Mouse (Mus musculus) mammary gland, adult 2 months (tissue): ENCODE results near the gene Tmem95. TPM values are rescaled to one million over a fixed set of nuclear protein-coding genes. Genes with fewer than 3 reads are reported as not detected.

Experiments used
- polyA plus RNA-seq: library from polyadenylated mRNA; depleted of rRNA; stranded (reverse); fragments of >200 nt; gene quantifications from 2 replicates; pipeline ENCODE4 v1.2.3, GENCODE M21; 2012; ENCODE audit warnings: low replicate concordance; rRNA removed

Tmem95 gene
- not detected in 2 replicates for polyA plus RNA-seq

DNA sequence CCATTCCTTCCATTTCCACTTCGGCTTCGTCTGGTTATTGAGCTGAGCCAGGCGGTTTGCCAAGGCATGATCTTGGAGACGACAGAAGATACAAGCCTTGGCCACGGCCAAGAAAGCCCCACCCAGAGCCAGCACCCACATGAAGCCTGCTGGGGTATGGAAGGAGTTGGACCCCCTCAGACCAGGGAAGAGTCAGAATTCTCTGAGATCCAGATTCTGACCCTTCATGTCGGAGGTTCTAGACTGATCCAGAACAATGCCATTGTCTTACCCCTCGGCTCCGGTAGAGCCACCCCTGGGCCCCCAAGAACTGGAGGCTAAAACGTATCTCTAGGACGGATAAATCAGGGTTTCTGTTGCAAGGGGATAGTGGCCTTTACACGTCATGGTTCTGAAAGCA lies at the start of gene Tmem95:
Gene Tmem95, minus strand, starts transcription at position 141 of the 400 bp plus-strand sequence.

DNA sequence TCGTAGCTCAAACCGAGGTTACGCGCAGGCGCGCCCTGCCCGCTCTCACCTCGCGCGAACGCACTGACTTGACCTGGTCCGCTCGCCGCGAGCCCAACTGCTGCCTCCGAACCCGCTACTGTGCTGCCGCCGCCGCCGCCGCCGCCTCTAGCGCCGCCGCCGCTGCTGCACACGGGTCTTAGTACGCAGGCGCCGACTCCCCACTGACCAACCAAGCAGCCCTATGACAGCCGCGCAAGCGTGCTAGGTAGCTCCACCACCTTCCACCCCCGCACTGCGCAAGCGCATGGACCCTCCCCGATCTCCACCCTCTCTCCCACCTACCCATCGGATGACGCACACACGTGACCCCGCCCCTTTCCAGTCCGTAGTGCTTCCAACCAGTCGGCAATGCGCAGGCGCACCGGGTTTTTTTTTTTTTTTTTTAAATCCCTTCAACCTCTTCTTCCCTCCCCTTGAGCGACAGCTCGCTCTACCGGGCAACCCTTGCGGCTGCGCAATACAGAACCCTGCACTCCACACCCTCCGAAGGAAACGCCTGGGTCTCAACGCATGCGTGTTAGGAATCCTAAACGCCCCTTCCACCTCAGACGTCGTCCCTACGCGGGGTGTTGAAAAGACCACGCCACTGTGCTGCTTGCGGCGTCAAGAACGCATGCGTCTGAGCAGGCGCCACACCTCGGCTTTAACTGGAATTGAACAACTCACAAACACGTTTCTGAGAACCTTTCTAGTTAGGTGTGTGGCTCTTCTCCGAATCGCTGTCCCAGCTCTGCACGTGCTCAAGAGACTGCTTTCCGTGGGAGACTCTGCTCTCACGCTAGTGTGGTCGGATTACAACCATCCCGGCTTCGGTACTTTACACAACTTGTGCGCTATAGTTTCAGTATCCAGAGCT lies 43.5 kb upstream of the Tmem95 start, which contains the start of gene Eif5a:
Gene Eif5a, minus strand, starts transcription at position 845 of the 898 bp plus-strand sequence.

DNA sequence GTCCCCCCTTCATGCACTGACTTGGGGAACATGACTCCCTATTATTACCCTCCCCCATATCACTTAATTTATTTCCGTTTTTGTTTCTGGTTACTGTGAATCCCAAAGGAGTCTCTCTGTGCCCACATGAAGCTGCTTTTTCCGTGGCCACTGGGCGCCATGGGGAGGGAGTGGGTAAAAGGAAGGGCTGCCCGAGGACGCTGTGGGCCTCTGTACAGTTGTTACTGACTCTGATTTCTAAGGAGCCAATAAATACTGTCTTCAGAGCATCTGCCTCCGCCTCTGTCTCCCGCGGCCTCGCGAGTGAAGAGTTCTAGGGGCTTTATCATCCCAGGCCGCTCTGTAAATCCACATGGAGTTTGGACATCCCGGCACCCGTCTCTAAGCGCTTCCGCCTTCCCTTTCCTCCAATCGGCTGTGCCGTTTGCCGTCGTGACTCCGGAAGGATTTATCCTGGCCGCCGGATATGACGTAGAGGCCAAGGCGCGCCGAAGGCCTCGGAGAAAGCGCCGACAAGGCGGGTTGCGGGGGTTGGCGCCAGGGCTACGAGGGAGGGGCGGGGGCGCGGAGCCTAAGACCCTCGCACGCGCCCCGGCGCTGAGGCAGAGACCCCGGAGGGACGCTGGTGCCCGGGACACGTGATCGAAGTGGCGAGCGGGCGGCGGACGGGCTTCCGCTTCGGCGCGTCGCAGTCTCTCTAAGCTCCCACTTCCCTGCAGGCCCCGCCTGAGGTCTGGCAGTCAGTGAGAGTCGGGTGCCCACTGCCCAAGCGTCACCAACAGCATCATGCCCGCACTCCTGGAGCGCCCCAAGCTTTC lies 35.9 kb upstream of the Tmem95 start, which contains the start of gene Gps2:
Gene Gps2, plus strand, starts transcription at position 335 of the 818 bp plus-strand sequence.

DNA sequence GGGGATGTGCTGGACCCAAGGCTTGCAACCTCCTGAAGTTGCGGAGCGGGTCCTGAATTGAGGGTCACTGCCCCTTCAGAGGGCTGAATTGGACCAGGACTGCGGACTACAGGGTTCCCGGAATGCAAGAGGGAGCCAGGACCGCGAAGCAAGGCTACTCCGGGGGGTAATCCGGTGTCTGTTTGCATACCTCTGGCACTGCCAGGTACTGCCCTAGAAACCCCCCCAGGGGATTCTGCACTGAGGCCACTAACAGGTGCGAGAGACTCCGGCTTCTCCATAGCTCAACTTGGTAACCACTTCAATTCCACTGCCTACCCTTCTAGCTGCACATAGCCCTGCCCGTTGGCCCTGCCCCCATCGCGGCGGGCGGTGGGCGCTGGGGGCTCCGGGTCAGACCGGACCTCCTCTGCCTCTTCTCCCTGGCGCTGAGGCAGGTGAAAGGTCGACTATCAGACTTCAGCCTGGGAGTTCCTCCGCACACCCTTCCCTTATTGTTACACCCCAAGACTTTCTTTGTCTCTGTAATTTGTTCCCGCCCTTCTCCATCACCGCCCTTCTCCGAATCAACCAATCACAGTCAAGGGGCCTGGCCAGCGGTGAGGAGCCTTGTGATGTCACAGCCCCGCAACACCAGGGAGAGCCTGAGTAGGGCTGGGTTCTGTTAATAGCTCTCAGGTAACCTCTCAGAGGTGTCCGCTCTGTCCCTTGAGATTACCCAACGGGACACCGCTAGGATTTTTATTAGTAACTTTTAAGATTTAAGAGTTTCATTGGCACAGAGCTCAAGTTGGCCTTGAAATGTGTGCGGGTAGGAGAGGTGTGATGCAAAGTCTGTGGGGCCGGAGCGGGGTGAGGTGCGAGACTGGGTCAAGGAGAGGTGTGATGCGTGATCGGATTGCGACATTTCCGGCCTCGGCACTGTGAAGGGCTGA lies 22.9 kb upstream of the Tmem95 start, which contains the start of the genes 2810408A11Rik and Neurl4:
Gene 2810408A11Rik, minus strand, starts transcription at position 517 of the 935 bp plus-strand sequence.
Gene Neurl4, plus strand, starts transcription at position 602 of the 935 bp plus-strand sequence.

DNA sequence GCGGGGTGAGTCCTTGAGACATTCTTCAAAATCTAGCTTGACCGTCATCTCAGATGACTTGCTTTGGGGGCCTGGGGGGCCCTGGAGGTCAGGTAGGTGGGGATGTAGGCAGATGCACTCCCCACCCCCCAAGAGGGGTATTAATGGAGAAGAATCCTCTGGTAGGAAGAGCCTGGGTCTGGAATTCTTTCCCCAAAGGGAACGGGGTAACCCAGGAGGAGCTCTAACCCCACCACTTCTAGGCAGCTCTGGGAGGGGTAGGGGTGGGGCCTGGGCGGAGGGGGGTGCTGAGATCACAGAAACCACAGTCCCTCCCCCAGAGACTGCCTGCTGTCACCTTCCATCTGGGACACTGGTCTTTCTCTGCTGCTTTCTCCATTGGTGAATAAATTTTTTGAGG lies 17.5 kb upstream of the Tmem95 start, which contains the start of gene Acap1:
Gene Acap1, minus strand, starts transcription at position 249 of the 400 bp plus-strand sequence.

DNA sequence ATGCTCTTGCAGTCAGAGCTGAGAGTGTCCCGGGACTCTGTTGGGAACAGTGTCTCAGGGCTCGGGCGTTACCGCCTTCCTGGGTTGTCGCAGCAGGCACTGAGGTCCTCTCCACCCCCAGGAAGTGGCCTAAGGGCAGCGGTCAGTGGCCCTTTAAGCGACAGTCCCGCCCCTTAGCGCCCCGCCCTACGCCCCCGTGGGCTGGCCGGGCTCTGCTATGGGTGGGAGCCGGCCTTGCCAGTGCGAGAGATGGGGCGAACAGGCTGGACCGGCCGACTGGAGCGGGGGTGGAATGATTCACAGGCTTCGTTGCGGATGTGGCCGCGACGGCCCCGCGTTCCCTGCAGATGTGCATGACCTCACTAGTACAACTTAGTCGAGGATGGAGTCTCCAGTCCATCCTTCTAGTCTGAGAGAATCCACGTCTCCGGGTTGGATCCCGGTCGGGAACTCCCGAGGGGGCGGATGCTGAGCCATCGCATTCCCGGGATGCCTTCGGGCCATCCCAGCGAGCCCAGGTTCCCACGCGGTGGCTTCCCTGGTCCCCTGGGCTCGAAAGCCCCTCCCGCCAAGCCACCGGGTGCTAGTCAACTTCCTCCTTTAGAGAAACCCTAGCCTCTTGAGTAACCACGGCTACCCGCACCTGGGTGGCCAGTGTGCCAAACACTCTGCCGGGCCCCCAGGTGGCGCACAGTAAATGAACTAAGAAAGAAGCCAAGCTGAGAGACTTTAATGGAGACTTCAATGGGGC lies 3.2 kb upstream of the Tmem95 start, which contains the start of gene Kctd11:
Gene Kctd11, minus strand, starts transcription at position 554 of the 751 bp plus-strand sequence.

DNA sequence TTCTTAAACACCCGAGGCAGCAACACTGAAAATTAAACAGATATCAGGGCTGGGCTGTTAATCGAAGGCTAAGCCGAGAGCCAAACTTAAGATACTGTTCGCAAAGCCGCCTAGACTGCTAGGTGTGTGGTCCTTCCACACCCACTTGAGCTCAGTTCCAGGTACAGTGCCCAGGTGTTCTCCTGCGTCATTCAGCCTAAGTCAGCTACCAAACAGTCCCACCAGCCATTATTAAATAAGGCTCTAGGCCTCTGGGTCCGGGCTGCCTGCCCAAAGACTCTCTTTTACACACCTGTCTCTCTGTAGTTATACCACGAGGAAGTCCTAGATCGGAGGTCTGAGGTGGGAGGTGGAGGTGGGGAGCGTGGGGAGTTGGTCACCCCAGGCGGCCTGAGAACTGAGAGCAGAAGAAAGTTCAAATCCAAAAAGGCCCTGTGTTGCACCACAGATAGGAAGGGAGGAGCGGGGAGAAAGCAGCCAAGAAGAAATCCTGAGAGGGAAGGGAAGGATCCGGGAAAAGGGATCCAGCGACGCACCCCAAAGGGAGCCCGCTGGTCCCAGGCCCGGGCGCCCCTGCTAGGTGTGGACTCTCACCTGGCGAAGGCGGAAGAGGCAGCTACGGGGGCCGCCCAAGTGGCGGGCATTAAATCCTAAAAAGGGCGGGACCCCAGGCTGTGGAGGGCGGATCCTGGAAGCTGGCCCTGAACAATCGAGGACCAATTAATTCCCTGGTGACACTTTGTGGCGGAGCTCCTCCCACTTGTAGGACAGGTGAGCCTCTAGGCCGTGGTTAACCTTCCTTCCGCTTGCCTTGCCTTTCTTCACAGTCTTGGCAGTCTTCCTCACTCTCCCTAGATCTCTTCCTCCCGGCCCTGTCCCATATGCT lies 19.5 kb downstream of the Tmem95 start, which contains the start of gene Tnk1:
Gene Tnk1, minus strand, starts transcription at position 618 of the 886 bp plus-strand sequence.

DNA sequence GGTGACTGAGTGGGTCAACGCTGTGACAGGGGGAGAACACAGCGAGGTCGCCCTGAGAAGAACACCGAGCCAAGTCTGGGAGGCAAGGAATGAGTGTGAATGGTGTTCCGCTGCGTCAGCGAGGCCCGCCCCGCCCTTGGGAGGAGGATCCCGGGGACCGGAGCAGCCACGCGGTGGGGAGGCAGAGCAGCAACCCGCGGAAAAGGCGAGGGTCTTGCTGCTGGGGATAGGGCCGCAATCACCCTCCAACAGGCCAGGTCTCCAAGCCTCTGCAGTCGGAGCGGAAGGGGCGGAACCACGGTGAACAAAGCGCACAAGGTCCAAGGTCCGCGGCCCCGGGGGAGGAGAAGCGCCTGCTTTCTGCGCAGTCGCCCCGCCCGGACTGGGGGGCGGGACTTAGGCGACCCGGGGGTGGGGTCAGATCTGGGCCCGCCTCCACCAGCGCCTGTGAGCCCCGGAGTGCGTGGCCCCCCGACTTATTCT lies 31.6 kb downstream of the Tmem95 start, which contains the start of gene Plscr3:
Gene Plscr3, plus strand, starts transcription at position 179 of the 483 bp plus-strand sequence.

DNA sequence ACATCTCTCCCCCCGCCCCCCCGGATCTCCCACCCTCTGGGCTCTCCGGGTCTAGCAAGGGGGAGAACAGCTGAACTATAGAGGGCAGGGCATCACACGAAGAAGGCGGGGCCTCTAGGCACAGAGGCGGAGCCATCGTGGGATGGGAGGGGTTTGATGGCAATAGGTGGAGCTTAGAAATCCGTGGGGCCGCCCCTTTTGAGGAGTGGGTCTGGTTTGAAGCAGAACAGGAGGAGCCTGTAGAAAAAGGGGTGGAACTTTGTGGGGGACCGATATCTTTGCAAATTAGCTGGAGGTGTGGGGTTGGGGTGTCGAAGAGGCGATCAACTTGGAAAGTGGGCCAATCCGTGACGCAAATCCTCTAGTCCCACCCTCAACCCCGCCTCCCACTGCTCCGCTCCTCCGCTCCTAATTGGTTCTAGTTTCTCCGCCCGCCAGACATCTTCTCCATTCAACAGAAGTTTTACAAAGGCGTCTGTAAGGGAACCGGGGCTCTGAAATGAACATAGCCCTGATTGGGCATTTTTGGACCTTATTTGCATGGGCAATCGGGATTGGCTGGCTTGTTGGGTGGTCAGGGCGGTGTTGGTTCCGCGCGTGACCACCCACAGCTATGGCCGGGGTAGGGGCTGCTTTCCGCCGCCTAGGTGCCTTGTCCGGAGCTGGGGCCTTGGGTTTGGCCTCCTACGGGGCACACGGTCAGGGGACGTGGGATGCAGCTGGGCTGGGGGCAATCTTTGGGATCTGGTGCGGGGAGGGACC lies 39.7 kb downstream of the Tmem95 start, which contains the start of gene Tmem256:
Gene Tmem256, plus strand, starts transcription at position 563 of the 762 bp plus-strand sequence.

DNA sequence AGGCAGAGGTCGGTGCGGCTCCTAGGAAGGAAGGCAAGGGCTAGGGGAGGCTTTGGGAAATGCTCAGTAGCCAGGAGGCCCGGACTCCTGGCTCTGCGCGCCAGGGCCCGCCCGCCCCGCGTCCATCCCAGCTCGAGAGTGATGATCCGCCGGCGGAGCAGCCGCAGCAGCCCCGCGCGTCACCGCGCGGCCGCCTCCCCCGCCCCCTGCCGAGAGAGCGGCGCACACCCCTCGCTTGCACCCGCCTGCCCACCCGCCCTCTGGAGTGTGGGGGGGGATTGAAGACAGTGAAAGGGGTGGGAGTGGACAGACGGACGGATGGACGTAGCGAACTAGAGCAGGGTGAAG lies 40.2 kb downstream of the Tmem95 start, which contains the start of gene Nlgn2:
Gene Nlgn2, minus strand, starts transcription at position 181 of the 348 bp plus-strand sequence.

Other genes with a start within 250 kb of the Tmem95 start
- 50.5 and 57.2 TPM in 2 replicates for gene Fxr2, start 245.0 kb downstream of the Tmem95 start, polyA plus RNA-seq
- 0.66 and 1.1 TPM in 2 replicates for gene Sox15, start 222.7 kb downstream of the Tmem95 start, polyA plus RNA-seq
- 139 and 176 TPM in 2 replicates for gene Mpdu1, start 215.4 kb downstream of the Tmem95 start, polyA plus RNA-seq
- 76.8 and 80.0 TPM in 2 replicates for gene Cd68, start 211.9 kb downstream of the Tmem95 start, polyA plus RNA-seq
- gene Eif4a1, start 205.6 kb downstream of the Tmem95 start, polyA plus RNA-seq: 199 and 324 TPM in 2 replicates
- gene Senp3, start 195.9 kb downstream of the Tmem95 start, polyA plus RNA-seq: 40.2 and 91.5 TPM in 2 replicates
- gene Tnfsf13, start 192.2 kb downstream of the Tmem95 start, polyA plus RNA-seq: 5.2 and 9.5 TPM in 2 replicates
- gene Tnfsf12, start 182.2 kb downstream of the Tmem95 start, polyA plus RNA-seq: 48.2 and 64.3 TPM in 2 replicates
- 8.4 and 11.1 TPM in 2 replicates for gene Tnfsfm13, start 181.9 kb downstream of the Tmem95 start, polyA plus RNA-seq
- gene Polr2a, start 119.4 kb downstream of the Tmem95 start, polyA plus RNA-seq: 18.0 and 27.0 TPM in 2 replicates
- not detected in 2 replicates for gene Slc35g3, start 116.0 kb downstream of the Tmem95 start, polyA plus RNA-seq
- 47.2 and 88.9 TPM in 2 replicates for gene Zbtb4, start 112.1 kb downstream of the Tmem95 start, polyA plus RNA-seq
- 14.0 and 38.5 TPM in 2 replicates for gene Chrnb1, start 82.1 kb downstream of the Tmem95 start, polyA plus RNA-seq
- gene Fgf11, start 76.2 kb downstream of the Tmem95 start, polyA plus RNA-seq: 11.4 and 13.5 TPM in 2 replicates
- 4.5 and 10.8 TPM in 2 replicates for gene Tmem102, start 72.4 kb downstream of the Tmem95 start, polyA plus RNA-seq
- not detected in 2 replicates for gene Gm39566, start 62.7 kb downstream of the Tmem95 start, polyA plus RNA-seq
- gene Spem2, start 59.6 kb downstream of the Tmem95 start, polyA plus RNA-seq: not detected in 2 replicates
- 0.19 and 0.35 TPM in 2 replicates for gene Spem1, start 55.8 kb downstream of the Tmem95 start, polyA plus RNA-seq
- gene Nlgn2, start 40.2 kb downstream of the Tmem95 start, polyA plus RNA-seq: 23.5 and 39.4 TPM in 2 replicates
- 180 and 280 TPM in 2 replicates for gene Tmem256, start 39.5 kb downstream of the Tmem95 start, polyA plus RNA-seq
- 125 and 161 TPM in 2 replicates for gene Plscr3, start 31.6 kb downstream of the Tmem95 start, polyA plus RNA-seq
- 11.8 and 14.1 TPM in 2 replicates for gene Tnk1, start 19.3 kb downstream of the Tmem95 start, polyA plus RNA-seq
- 11.8 and 13.5 TPM in 2 replicates for gene Kctd11, start 3.4 kb upstream of the Tmem95 start, polyA plus RNA-seq
- gene Acap1, start 17.5 kb upstream of the Tmem95 start, polyA plus RNA-seq: 40.3 and 80.4 TPM in 2 replicates
- gene 2810408A11Rik, start 23.0 kb upstream of the Tmem95 start, polyA plus RNA-seq: 0.80 and 1.1 TPM in 2 replicates
- 44.0 and 45.9 TPM in 2 replicates for gene Neurl4, start 23.1 kb upstream of the Tmem95 start, polyA plus RNA-seq
- 130 and 139 TPM in 2 replicates for gene Gps2, start 35.9 kb upstream of the Tmem95 start, polyA plus RNA-seq
- gene Eif5a, start 43.9 kb upstream of the Tmem95 start, polyA plus RNA-seq: 301 and 469 TPM in 2 replicates
- 24.9 and 28.8 TPM in 2 replicates for gene Ybx2, start 57.8 kb upstream of the Tmem95 start, polyA plus RNA-seq
- gene Slc2a4, start 70.2 kb upstream of the Tmem95 start, polyA plus RNA-seq: 238 and 400 TPM in 2 replicates
- gene Cldn7, start 86.8 kb upstream of the Tmem95 start, polyA plus RNA-seq: 18.2 and 18.6 TPM in 2 replicates
- 110 and 163 TPM in 2 replicates for gene Ctdnep1, start 103.1 kb upstream of the Tmem95 start, polyA plus RNA-seq
- gene Elp5, start 104.5 kb upstream of the Tmem95 start, polyA plus RNA-seq: 55.0 and 105 TPM in 2 replicates
- 358 and 921 TPM in 2 replicates for gene Gabarap, start 113.1 kb upstream of the Tmem95 start, polyA plus RNA-seq
- 21.3 and 23.1 TPM in 2 replicates for gene Phf23, start 117.8 kb upstream of the Tmem95 start, polyA plus RNA-seq
- gene Dvl2, start 122.6 kb upstream of the Tmem95 start, polyA plus RNA-seq: 15.5 and 26.3 TPM in 2 replicates
- gene Acadvl, start 137.4 kb upstream of the Tmem95 start, polyA plus RNA-seq: 171 and 264 TPM in 2 replicates
- 22.3 and 22.8 TPM in 2 replicates for gene Dlg4, start 138.9 kb upstream of the Tmem95 start, polyA plus RNA-seq
- 2.4 TPM in 1 of 2 replicates, not detected in the other for gene Asgr1, start 176.1 kb upstream of the Tmem95 start, polyA plus RNA-seq
- gene Asgr2, start 214.6 kb upstream of the Tmem95 start, polyA plus RNA-seq: 3.7 and 5.9 TPM in 2 replicates